Mouse (Mus musculus): Measurements from ENCODE around the gene Pdgfc.

The Pdgfc gene

GRCm38 (mm10) chr3:81150228-81150627 lies 114.0 kb downstream of the Pdgfc start:
- DNase-seq (ENCODE audit: low read depth, low spot score): no peak

GRCm38 (mm10) chr3:81154420-81154819 lies 118.2 kb downstream of the Pdgfc start:
- no peak for DNase-seq (ENCODE audit: low read depth, low spot score)

- no peak for DNase-seq (ENCODE audit: low read depth, low spot score)
These were observed 124.4 kb downstream of the Pdgfc start for GRCm38 (mm10) chr3:81160457-81161165.

GRCm38 (mm10) chr3:81162129-81162528 lies 125.9 kb downstream of the Pdgfc start:
- no peak for DNase-seq (ENCODE audit: low read depth, low spot score)

- DNase-seq (ENCODE audit: low read depth, low spot score): no peak
These were observed 127.9 kb downstream of the Pdgfc start for GRCm38 (mm10) chr3:81164091-81164490.

- DNase-seq (ENCODE audit: low read depth, low spot score): no peak
These were observed 134.0 kb downstream of the Pdgfc start for GRCm38 (mm10) chr3:81170073-81170809.

GRCm38 (mm10) chr3:81174832-81175231 lies 138.6 kb downstream of the Pdgfc start:
- no peak for DNase-seq (ENCODE audit: low read depth, low spot score)

- DNase-seq (ENCODE audit: low read depth, low spot score): no peak
These were observed 145.2 kb downstream of the Pdgfc start for GRCm38 (mm10) chr3:81181319-81182013.

- DNase-seq (ENCODE audit: low read depth, low spot score): no peak
These were observed 160.7 kb downstream of the Pdgfc start for GRCm38 (mm10) chr3:81196937-81197336.

- no peak for DNase-seq (ENCODE audit: low read depth, low spot score)
These were observed 161.4 kb downstream of the Pdgfc start for GRCm38 (mm10) chr3:81197644-81198043.

GRCm38 (mm10) chr3:81200647-81201046 lies 164.4 kb downstream of the Pdgfc start:
- DNase-seq (ENCODE audit: low read depth, low spot score): no peak

GRCm38 (mm10) chr3:81205201-81205600 lies 169.0 kb downstream of the Pdgfc start:
- no peak for DNase-seq (ENCODE audit: low read depth, low spot score)

- DNase-seq (ENCODE audit: low read depth, low spot score): no peak
These were observed 172.0 kb downstream of the Pdgfc start for GRCm38 (mm10) chr3:81208246-81208645.

GRCm38 (mm10) chr3:81211147-81211546 lies 174.9 kb downstream of the Pdgfc start:
- DNase-seq (ENCODE audit: low read depth, low spot score): no peak

- no peak for DNase-seq (ENCODE audit: low read depth, low spot score)
These were observed 175.4 kb downstream of the Pdgfc start for GRCm38 (mm10) chr3:81211666-81212065.

GRCm38 (mm10) chr3:81215547-81216118 lies 179.4 kb downstream of the Pdgfc start:
- DNase-seq (ENCODE audit: low read depth, low spot score): peak; percentile 2

GRCm38 (mm10) chr3:81221682-81222081 lies 185.5 kb downstream of the Pdgfc start:
- no peak for DNase-seq (ENCODE audit: low read depth, low spot score)

GRCm38 (mm10) chr3:81228344-81228743 lies 192.1 kb downstream of the Pdgfc start:
- no peak for DNase-seq (ENCODE audit: low read depth, low spot score)

- DNase-seq (ENCODE audit: low read depth, low spot score): no peak
These were observed 206.7 kb downstream of the Pdgfc start for GRCm38 (mm10) chr3:81242697-81243590.

GRCm38 (mm10) chr3:81243591-81243990 lies 207.4 kb downstream of the Pdgfc start:
- no peak for DNase-seq (ENCODE audit: low read depth, low spot score)

- DNase-seq (ENCODE audit: low read depth, low spot score): no peak
These were observed 226.6 kb downstream of the Pdgfc start for GRCm38 (mm10) chr3:81262801-81263200.

All from retina, adult 2 months (tissue).